Mouse (Mus musculus): Measurements from ENCODE around the gene Banp.

The Banp gene

GRCm38 (mm10) chr8:121949222-121949800 is at the start of gene Banp:
TSS of gene Banp (plus strand) at chr8:121949750.
- DNase-seq = no peak

GRCm38 (mm10) chr8:121901498-121902236 is 47.9 kb upstream of the Banp start:
- DNase-seq = no peak

GRCm38 (mm10) chr8:121903977-121904376 is 45.6 kb upstream of the Banp start:
- no peak for DNase-seq

GRCm38 (mm10) chr8:121904999-121905398 is 44.6 kb upstream of the Banp start:
- DNase-seq = peak; percentile 43

- no peak for DNase-seq
Measured at GRCm38 (mm10) chr8:121905420-121905819, 44.1 kb upstream of the Banp start.

GRCm38 (mm10) chr8:121905864-121906263 is 43.7 kb upstream of the Banp start:
- DNase-seq = no peak

GRCm38 (mm10) chr8:121906542-121907512 is 42.7 kb upstream of the Banp start:
- DNase-seq = peak; percentile 55

GRCm38 (mm10) chr8:121907587-121908248 is 41.8 kb upstream of the Banp start, which contains the start of gene Slc7a5:
TSS of gene Slc7a5 (minus strand) at chr8:121907694.
- DNase-seq = peak; percentile 99

- no peak for DNase-seq
Measured at GRCm38 (mm10) chr8:121908378-121909147, 41.0 kb upstream of the Banp start.

- peak; percentile 65 for DNase-seq
Measured at GRCm38 (mm10) chr8:121909148-121909541, 40.4 kb upstream of the Banp start.

GRCm38 (mm10) chr8:121909663-121910062 is 39.9 kb upstream of the Banp start:
- DNase-seq = peak; percentile 92

GRCm38 (mm10) chr8:121911400-121911799 is 38.1 kb upstream of the Banp start:
- DNase-seq = no peak

GRCm38 (mm10) chr8:121911987-121912386 is 37.6 kb upstream of the Banp start:
- DNase-seq = no peak

GRCm38 (mm10) chr8:121912831-121913230 is 36.7 kb upstream of the Banp start:
- DNase-seq = no peak

- no peak for DNase-seq
Measured at GRCm38 (mm10) chr8:121913378-121913777, 36.2 kb upstream of the Banp start.

- no peak for DNase-seq
Measured at GRCm38 (mm10) chr8:121919158-121919557, 30.4 kb upstream of the Banp start.

- DNase-seq = peak; percentile 71
Measured at GRCm38 (mm10) chr8:121919731-121920130, 29.8 kb upstream of the Banp start.

GRCm38 (mm10) chr8:121921582-121921981 is 28.0 kb upstream of the Banp start:
- DNase-seq = peak; percentile 51

- peak; percentile 69 for DNase-seq
Measured at GRCm38 (mm10) chr8:121922101-121922500, 27.4 kb upstream of the Banp start.

GRCm38 (mm10) chr8:121924681-121925080 is 24.9 kb upstream of the Banp start:
- no peak for DNase-seq

- DNase-seq = peak; percentile 90
Measured at GRCm38 (mm10) chr8:121925624-121926023, 23.9 kb upstream of the Banp start.

- no peak for DNase-seq
Measured at GRCm38 (mm10) chr8:121926266-121926665, 23.3 kb upstream of the Banp start.
